Mouse (Mus musculus): ENCODE data around the gene Arap1. TPM values are rescaled to one million over a fixed set of nuclear protein-coding genes. Genes with fewer than 3 reads are reported as not detected.

Gene Arap1
- polyA plus RNA-seq, 1 experiment from 2014 or later, result 85.6 TPM

- Histone ChIP-seq H3K27me3 (no peaks in the 10 kb centered on the region), H3K27ac (no peak overlapping the region), H3K4me1 (peaks cover 29% of the 10 kb centered on the region), H3K4me3 (no peak overlapping the region), H3K9ac (no peak overlapping the region), H3K4me2 (no peak overlapping the region), H3K36me3 (0 out of 2 replicates have a peak, but pooled peaks cover 8% of the 10 kb centered on the region), H3K9me3 (no peaks in the 10 kb centered on the region)
- 93% methylated on average over 2 of the region's 2 CpGs for WGBS
- no peak for ATAC-seq (ENCODE audit: insufficient number of reproducible peaks, low FRiP score, low TSS enrichment, low read depth)
Measured at GRCm38 (mm10) chr7:101327786-101328185, 20.1 kb upstream of the Arap1 start.

GRCm38 (mm10) chr7:101328621-101329158 lies 19.2 kb upstream of the Arap1 start:
- no peak overlapping the region for H3K4me3 ChIP-seq
- H3K4me2 ChIP-seq, result no peak overlapping the region
- H3K27ac ChIP-seq, result no peak overlapping the region
- ATAC-seq (ENCODE audit: insufficient number of reproducible peaks, low FRiP score, low TSS enrichment, low read depth), result peak; percentile 45; the same call in 1 of the 2 replicates
- WGBS, result 67% methylated on average over 4 of the region's 4 CpGs
- H3K9ac ChIP-seq, result no peak overlapping the region
- no peaks in the 10 kb centered on the region for H3K27me3 ChIP-seq
- H3K9me3 ChIP-seq, result no peaks in the 10 kb centered on the region
- peaks cover 24% of the 10 kb centered on the region for H3K4me1 ChIP-seq
- H3K36me3 ChIP-seq, result 0 out of 2 replicates have a peak, but pooled peaks cover 8% of the 10 kb centered on the region

GRCm38 (mm10) chr7:101329606-101330005 lies 18.3 kb upstream of the Arap1 start:
- Histone ChIP-seq H3K4me1 (peaks cover 24% of the 10 kb centered on the region), H3K9ac (no peak overlapping the region), H3K27me3 (no peaks in the 10 kb centered on the region), H3K4me2 (no peak overlapping the region), H3K27ac (no peak overlapping the region), H3K9me3 (no peaks in the 10 kb centered on the region), H3K4me3 (no peak overlapping the region), H3K36me3 (0 out of 2 replicates have a peak, but pooled peaks cover 8% of the 10 kb centered on the region)
- no peak for ATAC-seq (ENCODE audit: insufficient number of reproducible peaks, low FRiP score, low TSS enrichment, low read depth)
- WGBS, result 64% methylated on average over 4 of the region's 4 CpGs

- WGBS, result 61% methylated on average over 10 of the region's 10 CpGs
- Histone ChIP-seq H3K27me3 (no peaks in the 10 kb centered on the region), H3K4me2 (no peak overlapping the region), H3K36me3 (0 out of 2 replicates have a peak, but pooled peaks cover 6% of the 10 kb centered on the region), H3K27ac (no peak overlapping the region), H3K4me1 (peaks cover 28% of the 10 kb centered on the region), H3K9me3 (no peaks in the 10 kb centered on the region), H3K9ac (no peak overlapping the region), H3K4me3 (no peak overlapping the region)
- no peak for ATAC-seq (ENCODE audit: insufficient number of reproducible peaks, low FRiP score, low TSS enrichment, low read depth)
Measured at GRCm38 (mm10) chr7:101330074-101330840, 17.6 kb upstream of the Arap1 start.

GRCm38 (mm10) chr7:101330841-101331173 lies 17.1 kb upstream of the Arap1 start:
- Histone ChIP-seq H3K9ac (no peak overlapping the region), H3K27ac (no peak overlapping the region), H3K4me2 (no peak overlapping the region), H3K4me3 (no peak overlapping the region), H3K4me1 (peaks cover 28% of the 10 kb centered on the region), H3K9me3 (no peaks in the 10 kb centered on the region), H3K36me3 (0 out of 2 replicates have a peak, but pooled peaks cover 2% of the 10 kb centered on the region), H3K27me3 (no peaks in the 10 kb centered on the region)
- WGBS, result 63% methylated on average over 4 of the region's 4 CpGs
- no peak for ATAC-seq (ENCODE audit: insufficient number of reproducible peaks, low FRiP score, low TSS enrichment, low read depth)

GRCm38 (mm10) chr7:101332045-101332831 lies 15.6 kb upstream of the Arap1 start:
- H3K4me3 ChIP-seq, result no peak overlapping the region
- 0 out of 2 replicates have a peak, but pooled peaks cover 2% of the 10 kb centered on the region for H3K36me3 ChIP-seq
- no peak for ATAC-seq (ENCODE audit: insufficient number of reproducible peaks, low FRiP score, low TSS enrichment, low read depth)
- H3K4me2 ChIP-seq, result no peak overlapping the region
- H3K4me1 ChIP-seq, result peaks cover 25% of the 10 kb centered on the region
- H3K27me3 ChIP-seq, result no peaks in the 10 kb centered on the region
- H3K27ac ChIP-seq, result no peak overlapping the region
- 87% methylated on average over 5 of the region's 5 CpGs for WGBS
- H3K9me3 ChIP-seq, result no peaks in the 10 kb centered on the region
- no peak overlapping the region for H3K9ac ChIP-seq

GRCm38 (mm10) chr7:101335228-101335627 lies 12.6 kb upstream of the Arap1 start:
- no peak overlapping the region for H3K4me2 ChIP-seq
- no peak overlapping the region for H3K9ac ChIP-seq
- 76% methylated on average over 2 of the region's 2 CpGs for WGBS
- H3K27ac ChIP-seq, result no peak overlapping the region
- H3K27me3 ChIP-seq, result no peaks in the 10 kb centered on the region
- H3K4me1 ChIP-seq, result peaks cover 11% of the 10 kb centered on the region
- no peak overlapping the region for H3K4me3 ChIP-seq
- no peaks in the 10 kb centered on the region for H3K9me3 ChIP-seq
- H3K36me3 ChIP-seq, result 0 out of 2 replicates have a peak, but pooled peaks cover 1% of the 10 kb centered on the region
- no peak for ATAC-seq (ENCODE audit: insufficient number of reproducible peaks, low FRiP score, low TSS enrichment, low read depth)

GRCm38 (mm10) chr7:101336686-101337085 lies 11.2 kb upstream of the Arap1 start:
- no peak overlapping the region for H3K27ac ChIP-seq
- WGBS, result 64% methylated on average over 3 of the region's 3 CpGs
- no peaks in the 10 kb centered on the region for H3K36me3 ChIP-seq
- H3K4me2 ChIP-seq, result no peak overlapping the region
- ATAC-seq (ENCODE audit: insufficient number of reproducible peaks, low FRiP score, low TSS enrichment, low read depth), result no peak
- no peak overlapping the region for H3K9ac ChIP-seq
- H3K4me1 ChIP-seq, result peaks cover 3% of the 10 kb centered on the region; the same call in 1 of the 2 replicates
- no peak overlapping the region for H3K4me3 ChIP-seq
- H3K27me3 ChIP-seq, result no peaks in the 10 kb centered on the region
- no peaks in the 10 kb centered on the region for H3K9me3 ChIP-seq

- H3K36me3 ChIP-seq, result no peaks in the 10 kb centered on the region
- H3K9ac ChIP-seq, result no peak overlapping the region
- ATAC-seq (ENCODE audit: insufficient number of reproducible peaks, low FRiP score, low TSS enrichment, low read depth), result no peak
- 79% methylated on average over 3 of the region's 3 CpGs for WGBS
- H3K4me2 ChIP-seq, result no peak overlapping the region
- peaks cover 3% of the 10 kb centered on the region; the same call in 1 of the 2 replicates for H3K4me1 ChIP-seq
- no peaks in the 10 kb centered on the region for H3K9me3 ChIP-seq
- no peak overlapping the region for H3K4me3 ChIP-seq
- no peak overlapping the region for H3K27ac ChIP-seq
- H3K27me3 ChIP-seq, result no peaks in the 10 kb centered on the region
Measured at GRCm38 (mm10) chr7:101337401-101337800, 10.5 kb upstream of the Arap1 start.

GRCm38 (mm10) chr7:101341405-101341804 lies 6.5 kb upstream of the Arap1 start:
- H3K36me3 ChIP-seq, result peaks cover 7% of the 10 kb centered on the region; the same call in 1 of the 2 replicates
- no peak overlapping the region for H3K4me2 ChIP-seq
- no peak overlapping the region for H3K27ac ChIP-seq
- H3K9ac ChIP-seq, result no peak overlapping the region
- no peaks in the 10 kb centered on the region for H3K27me3 ChIP-seq
- H3K4me3 ChIP-seq, result no peak overlapping the region
- no peak for ATAC-seq (ENCODE audit: insufficient number of reproducible peaks, low FRiP score, low TSS enrichment, low read depth)
- H3K4me1 ChIP-seq, result peaks cover 11% of the 10 kb centered on the region; the same call in 1 of the 2 replicates
- H3K9me3 ChIP-seq, result no peaks in the 10 kb centered on the region
- WGBS, result 59% methylated on average over 6 of the region's 6 CpGs

GRCm38 (mm10) chr7:101343135-101343534 lies 4.7 kb upstream of the Arap1 start:
- Histone ChIP-seq H3K4me3 (no peak overlapping the region), H3K36me3 (peaks cover 7% of the 10 kb centered on the region; the same call in 1 of the 2 replicates), H3K9ac (no peak overlapping the region), H3K4me1 (peaks cover 23% of the 10 kb centered on the region), H3K4me2 (no peak overlapping the region), H3K27ac (no peak overlapping the region), H3K27me3 (no peaks in the 10 kb centered on the region), H3K9me3 (no peaks in the 10 kb centered on the region)
- WGBS, result 71% methylated on average over 7 of the region's 7 CpGs
- ATAC-seq (ENCODE audit: insufficient number of reproducible peaks, low FRiP score, low TSS enrichment, low read depth), result no peak

Measured in limb, embryonic 15.5 days (tissue).